Mouse (Mus musculus) stomach, embryonic 16.5 days (tissue): ENCODE data around the gene Tm9sf3. TPM values are rescaled to one million over a fixed set of nuclear protein-coding genes. Genes with fewer than 3 reads are reported as not detected.

ENCODE experiments used
- ATAC-seq: fragments of 200-750 bp; cut with Nextera tagmentation; 2 replicates; pipeline ENCODE4 v1.8.0; 2017; ENCODE audit warnings: moderate number of reproducible peaks, moderate TSS enrichment; ENCODE audit not compliant: insufficient read depth, low FRiP score
- H3K27ac ChIP-seq: fragments of 300-500 bp; sonication (generic); 2 replicates; pipeline ENCODE4 v1.5.1; 2014; ENCODE audit warnings: low read length
- H3K27me3 ChIP-seq: fragments of 300-500 bp; sonication (generic); 2 replicates; pipeline ENCODE4 v1.6.1; 2014; ENCODE audit warnings: low read length, control low read depth, mixed read lengths; ENCODE audit not compliant: control insufficient read depth, insufficient read depth
- H3K36me3 ChIP-seq: fragments of 300-500 bp; sonication (generic); 2 replicates; pipeline ENCODE4 v1.6.1; 2014; ENCODE audit warnings: low read length; ENCODE audit not compliant: control insufficient read depth, insufficient read depth
- H3K4me1 ChIP-seq: fragments of 300-500 bp; sonication (generic); 2 replicates; pipeline ENCODE4 v1.6.1; 2014; ENCODE audit warnings: low read length, control low read depth, mixed read lengths; ENCODE audit not compliant: control insufficient read depth, insufficient read depth
- H3K4me2 ChIP-seq: fragments of 300-500 bp; sonication (generic); 2 replicates; pipeline ENCODE4 v1.6.1; 2014; ENCODE audit warnings: low read depth, low read length, mixed read lengths
- H3K4me3 ChIP-seq: fragments of 300-500 bp; sonication (generic); replicated peaks from 2 replicates; pipeline ENCODE4 v1.5.1; 2014; ENCODE audit warnings: mild to moderate bottlenecking, low read length
- H3K9ac ChIP-seq: fragments of 300-500 bp; sonication (generic); 2 replicates; pipeline ENCODE4 v1.6.1; 2014; ENCODE audit warnings: low read length
- H3K9me3 ChIP-seq: fragments of 300-500 bp; sonication (generic); replicated peaks from 2 replicates; pipeline ENCODE4 v1.6.1; 2016; ENCODE audit warnings: low read length, control low read depth; ENCODE audit not compliant: control insufficient read depth
- WGBS: fragments of 180-500 bp; shearing (Covaris S2); extraction: QIAGEN DNeasy Blood & Tissue Kit; methylation state at CpG from one replicate; pipeline ENCODE4 v1.1.7; 2014; 5-methylcytosine and 5-hydroxymethylcytosine counted together
- polyA plus RNA-seq: library from polyadenylated mRNA; unstranded; fragments of >200 nt; fragmentation: Nextera tagmentation; extraction: Ambion mirVana; gene quantifications from 2 replicates; pipeline ENCODE4 v1.2.1, GENCODE M21; 2015

The Tm9sf3 gene
- polyA plus RNA-seq, 1 experiment from 2014 or later: 151 TPM

DNA sequence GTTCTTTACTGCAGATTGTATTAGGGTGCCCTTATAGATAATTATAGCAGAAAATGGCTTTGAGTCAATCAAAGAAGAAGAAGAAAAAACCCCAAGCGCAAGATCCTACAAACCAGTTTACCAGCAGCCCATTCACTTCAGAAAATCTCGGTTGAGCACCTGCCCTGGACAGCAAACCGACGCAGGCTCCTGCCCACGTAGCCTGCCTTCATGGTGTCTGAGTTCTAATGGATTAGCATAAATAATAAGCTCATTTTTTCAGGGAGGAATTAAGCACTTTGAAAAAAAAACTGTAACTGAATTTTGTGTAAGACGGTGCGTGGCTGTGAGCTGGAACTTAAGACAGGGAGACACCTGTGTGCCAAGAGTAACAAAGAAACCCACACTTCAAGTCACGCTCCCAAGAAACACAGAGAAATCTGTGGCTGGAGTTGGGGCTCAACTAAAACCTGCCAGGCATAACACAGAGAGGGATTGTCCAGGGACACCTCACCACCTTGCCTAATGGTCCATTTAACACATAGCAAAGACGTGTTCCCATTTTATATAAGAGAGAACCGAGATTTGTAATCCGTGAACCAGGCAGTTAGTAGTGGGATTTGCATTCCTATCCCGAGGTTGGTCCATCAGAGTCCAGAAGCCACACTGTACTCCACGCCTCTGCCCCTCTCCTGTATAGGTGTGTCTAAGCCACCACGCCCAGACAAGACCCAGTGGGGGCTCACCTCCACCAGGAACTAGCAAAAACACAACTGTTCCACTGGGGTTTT, 98.5 kb downstream of the Tm9sf3 start:
- no peak overlapping the region for H3K4me2 ChIP-seq
- ATAC-seq: no peak
- 80% methylated on average over 14 of the region's 14 CpGs for WGBS

DNA sequence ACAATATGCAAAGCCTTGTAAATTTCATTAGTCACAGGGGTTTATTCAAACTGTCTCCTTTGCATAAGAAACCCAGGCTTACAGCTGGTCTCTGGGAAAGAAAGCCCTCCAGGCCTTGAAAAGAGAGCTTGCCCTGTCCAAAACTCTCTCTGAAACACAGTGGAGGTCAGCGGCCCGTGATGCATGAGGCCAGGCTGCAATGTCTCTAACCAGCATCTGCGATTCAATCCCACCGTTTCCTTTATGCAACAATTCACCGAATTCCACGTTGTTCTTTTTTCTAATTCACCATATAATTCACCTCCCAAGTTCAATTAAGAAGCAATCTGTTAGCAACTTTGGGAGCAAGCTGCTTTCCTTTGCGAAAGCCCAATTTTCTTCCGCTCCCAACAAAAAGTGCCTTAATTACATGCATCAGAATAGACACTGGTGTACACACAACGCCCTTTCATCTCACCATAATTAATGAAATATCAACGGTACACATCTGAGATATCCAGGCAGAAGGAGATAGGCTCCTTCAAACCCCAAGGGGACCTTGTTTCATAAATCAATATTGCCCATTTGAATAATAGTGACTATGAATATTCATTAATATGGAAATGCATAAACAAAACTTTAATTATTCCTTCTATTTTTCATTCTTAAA, 99.2 kb downstream of the Tm9sf3 start:
- Histone ChIP-seq H3K9me3 (no peaks in the 10 kb centered on the region), H3K4me2 (no peak overlapping the region), H3K4me1 (no peaks in the 10 kb centered on the region), H3K4me3 (no peak overlapping the region), H3K27me3 (0 out of 2 replicates have a peak, but pooled peaks cover 3% of the 10 kb centered on the region), H3K36me3 (no peaks in the 10 kb centered on the region), H3K27ac (no peak overlapping the region), H3K9ac (no peak overlapping the region)
- no peak for ATAC-seq
- WGBS: 76% methylated on average over 10 of the region's 10 CpGs

More for the DNA sequence above, 98.5 kb downstream of the Tm9sf3 start:
- H3K27me3 ChIP-seq: 0 out of 2 replicates have a peak, but pooled peaks cover 2% of the 10 kb centered on the region
- H3K4me1 ChIP-seq: no peaks in the 10 kb centered on the region
- H3K36me3 ChIP-seq: no peaks in the 10 kb centered on the region
- no peaks in the 10 kb centered on the region for H3K9me3 ChIP-seq
- H3K4me3 ChIP-seq: no peak overlapping the region
- no peak overlapping the region for H3K9ac ChIP-seq
- H3K27ac ChIP-seq: no peak overlapping the region

Other genes with a start within 250 kb of the Tm9sf3 start
- gene Dntt, start 234.7 kb downstream of the Tm9sf3 start, polyA plus RNA-seq: not detected in 2 replicates
- gene Opalin, start 186.9 kb downstream of the Tm9sf3 start, polyA plus RNA-seq: not detected in 2 replicates
- 0.21 and 0.29 TPM in 2 replicates for gene Tll2, start 57.2 kb downstream of the Tm9sf3 start, polyA plus RNA-seq
- gene Pik3ap1, start 121.1 kb upstream of the Tm9sf3 start, polyA plus RNA-seq: 8.3 and 8.6 TPM in 2 replicates
- gene Lcor, start 218.6 kb upstream of the Tm9sf3 start, polyA plus RNA-seq: 17.3 and 17.6 TPM in 2 replicates